In genomic region chr11:111523465-111523864, GRCm38 (mm10) we compare ENCODE assay signal across 9 mouse cellular contexts.
DNase-seq lines count a peak whose midpoint lies in the region; ATAC-seq lines count a peak whose summit lies in the region.
"Had no signal": no experiment of that assay in that cellular context is flagged by ENCODE, and none has a peak within 500 bp of the region (broad histone marks: within the 10 kb centered on the region; RNA-seq: fewer than 3 reads in every experiment).

No protein-coding gene starts in this region.

- no peak overlapping the region for H3K27ac ChIP-seq in hindbrain, embryonic 11.5 days (ENCODE audit: low read depth, low read length)
- no peak overlapping the region for H3K27ac ChIP-seq in hindbrain, embryonic 12.5 days
- no peak overlapping the region for H3K27ac ChIP-seq in neural tube, embryonic 15.5 days (replicated peaks)
- H3K27ac ChIP-seq: embryonic facial prominence, embryonic 12.5 days had no signal

- DNase-seq in hindbrain, embryonic 11.5 days (ENCODE audit: low spot score), result peak; percentile 46
- peak; percentile 49 for DNase-seq in R1 (ENCODE audit: low read depth, low spot score)
- DNase-seq in heart, postnatal 4 days, result peak; percentile 80
- DNase-seq in left cerebral cortex, postnatal 10 days (ENCODE audit: extremely low spot score in 1 of 2, low spot score in 2 of 2), result peak; percentile 31 to 78
- DNase-seq in thymus, postnatal 25 days, result peak; percentile 38

- WGBS in hindbrain, embryonic 11.5 days, result 64% methylated on average over 8 of the region's 8 CpGs
- 67% methylated on average over 8 of the region's 8 CpGs for WGBS in hindbrain, embryonic 12.5 days
- 38% methylated on average over 8 of the region's 8 CpGs for WGBS in neural tube, embryonic 15.5 days

- no peaks in the 10 kb centered on the region for H3K9me3 ChIP-seq in hindbrain, embryonic 11.5 days (ENCODE audit: control insufficient read depth, low read length)
- H3K9me3 ChIP-seq in hindbrain, embryonic 12.5 days (replicated peaks), result no peaks in the 10 kb centered on the region
- no peaks in the 10 kb centered on the region for H3K9me3 ChIP-seq in neural tube, embryonic 15.5 days (replicated peaks)
- H3K9me3 ChIP-seq: embryonic facial prominence, embryonic 12.5 days had no signal

- H3K4me3 ChIP-seq in hindbrain, embryonic 11.5 days (ENCODE audit: low read depth, low read length), result no peak overlapping the region
- H3K4me3 ChIP-seq in hindbrain, embryonic 12.5 days, result no peak overlapping the region
- no peak overlapping the region for H3K4me3 ChIP-seq in neural tube, embryonic 15.5 days (replicated peaks)
- H3K4me3 ChIP-seq: embryonic facial prominence, embryonic 12.5 days had no signal

- intact Hi-C loops in left cerebral cortex, postnatal 10 days (cut with DNase I), result loop anchor here (10.0 kb wide), 1 partner anchor 1169 kb away; no protein-coding TSS in a partner anchor

- H3K27me3 ChIP-seq in hindbrain, embryonic 11.5 days (ENCODE audit: control insufficient read depth, insufficient read depth, low read length), result no peaks in the 10 kb centered on the region
- no peaks in the 10 kb centered on the region for H3K27me3 ChIP-seq in hindbrain, embryonic 12.5 days
- no peaks in the 10 kb centered on the region for H3K27me3 ChIP-seq in neural tube, embryonic 15.5 days (replicated peaks)
- H3K27me3 ChIP-seq: embryonic facial prominence, embryonic 12.5 days had no signal

- H3K9ac ChIP-seq in hindbrain, embryonic 11.5 days (ENCODE audit: low read depth, low read length), result no peak overlapping the region
- no peak overlapping the region for H3K9ac ChIP-seq in hindbrain, embryonic 12.5 days
- no peak overlapping the region for H3K9ac ChIP-seq in neural tube, embryonic 15.5 days (replicated peaks)
- H3K9ac ChIP-seq: embryonic facial prominence, embryonic 12.5 days had no signal

- H3K36me3 ChIP-seq in hindbrain, embryonic 11.5 days (ENCODE audit: control insufficient read depth, insufficient read depth, low read length), result no peaks in the 10 kb centered on the region
- H3K36me3 ChIP-seq in hindbrain, embryonic 12.5 days, result no peaks in the 10 kb centered on the region
- no peaks in the 10 kb centered on the region for H3K36me3 ChIP-seq in neural tube, embryonic 15.5 days
- H3K36me3 ChIP-seq: embryonic facial prominence, embryonic 12.5 days had no signal

- H3K4me1 ChIP-seq in hindbrain, embryonic 11.5 days (replicated peaks; ENCODE audit: control insufficient read depth, insufficient read depth, low read length), result no peaks in the 10 kb centered on the region
- no peaks in the 10 kb centered on the region for H3K4me1 ChIP-seq in hindbrain, embryonic 12.5 days
- H3K4me1 ChIP-seq in neural tube, embryonic 15.5 days, result peaks cover 10% of the 10 kb centered on the region; the same call in 1 of the 2 replicates
- H3K4me1 ChIP-seq: embryonic facial prominence, embryonic 12.5 days had no signal

- no peak overlapping the region for H3K4me2 ChIP-seq in hindbrain, embryonic 11.5 days (replicated peaks; ENCODE audit: low read depth, low read length)
- H3K4me2 ChIP-seq in hindbrain, embryonic 12.5 days (replicated peaks), result no peak overlapping the region
- H3K4me2 ChIP-seq in neural tube, embryonic 15.5 days, result peak overlapping the region; percentile 44
- H3K4me2 ChIP-seq: embryonic facial prominence, embryonic 12.5 days had no signal

- no peak for ATAC-seq in hindbrain, embryonic 11.5 days (ENCODE audit: low FRiP score)
- ATAC-seq in hindbrain, embryonic 12.5 days (ENCODE audit: low FRiP score), result no peak
- peak; percentile 82 for ATAC-seq in common myeloid progenitor, adult 5-6 weeks (replicated peaks; ENCODE audit: low read depth, poor library complexity, severe bottlenecking)
- no peak for ATAC-seq in neural tube, embryonic 15.5 days (ENCODE audit: low FRiP score)
